Mouse (Mus musculus) forebrain, embryonic 14.5 days (tissue): ENCODE measurements around the gene Vwf. TPM values are rescaled to one million over a fixed set of nuclear protein-coding genes. Genes with fewer than 3 reads are reported as not detected.

Experiments
- ATAC-seq: fragments of 200-750 bp; cut with Nextera tagmentation; 2 replicates; pipeline ENCODE4 v1.8.0; 2017; ENCODE audit warnings: mild to moderate bottlenecking, moderate library complexity
- DNase-seq: peaks from one replicate; pipeline ENCODE4 v3.0.0-alpha.2; 2015; ENCODE audit warnings: low spot score
- H3K27ac ChIP-seq: fragments of 300-500 bp; sonication (generic); 2 replicates; pipeline ENCODE4 v1.5.1; 2014; ENCODE audit warnings: low read depth, mild to moderate bottlenecking, control low read depth, low read length, moderate library complexity
- H3K27me3 ChIP-seq: fragments of 300-500 bp; sonication (generic); replicated peaks from 2 replicates; pipeline ENCODE4 v1.6.1; 2014; ENCODE audit warnings: low read length, control low read depth, mixed read lengths; ENCODE audit not compliant: control insufficient read depth, insufficient read depth
- H3K36me3 ChIP-seq: fragments of 300-500 bp; sonication (generic); 2 replicates; pipeline ENCODE4 v1.6.1; 2014; ENCODE audit warnings: low read length, control low read depth; ENCODE audit not compliant: control insufficient read depth, insufficient read depth
- H3K4me1 ChIP-seq: fragments of 300-500 bp; sonication (generic); 2 replicates; pipeline ENCODE4 v1.6.1; 2014; ENCODE audit warnings: antibody characterized with exemption, low read length, control low read depth; ENCODE audit not compliant: control insufficient read depth, insufficient read depth
- H3K4me2 ChIP-seq: fragments of 300-500 bp; sonication (generic); 2 replicates; pipeline ENCODE4 v1.6.1; 2014; ENCODE audit warnings: mild to moderate bottlenecking, control low read depth, low read length
- H3K4me3 ChIP-seq: fragments of 300-500 bp; sonication (generic); 2 replicates; pipeline ENCODE4 v1.5.1; 2014; ENCODE audit warnings: low read depth, low read length, control low read depth
- H3K9ac ChIP-seq: fragments of 300-500 bp; sonication (generic); 2 replicates; pipeline ENCODE4 v1.6.1; 2014; ENCODE audit warnings: mild to moderate bottlenecking, low read length, control low read depth, moderate library complexity
- H3K9me3 ChIP-seq: fragments of 300-500 bp; sonication (generic); replicated peaks from 2 replicates; pipeline ENCODE4 v1.6.1; 2016; ENCODE audit warnings: low read length, control low read depth, mixed read lengths; ENCODE audit not compliant: control insufficient read depth
- WGBS: fragments of 180-500 bp; shearing (Covaris S2); extraction: QIAGEN DNeasy Blood & Tissue Kit; methylation state at CpG from one replicate; pipeline ENCODE4 v1.1.7; 2014; 5-methylcytosine and 5-hydroxymethylcytosine counted together
- polyA plus RNA-seq: library from polyadenylated mRNA; unstranded; fragments of >200 nt; fragmentation: Nextera tagmentation; extraction: Ambion mirVana; gene quantifications from 2 replicates; pipeline ENCODE4 v1.2.1, GENCODE M21; 2014

Vwf gene
- polyA plus RNA-seq, 1 experiment from 2014 or later, result 8.8 TPM

GRCm38 (mm10) chr6:125539423-125539822 is 7.2 kb upstream of the Vwf start:
- 76% methylated on average over 8 of the region's 8 CpGs for WGBS
- H3K27ac ChIP-seq, result no peak overlapping the region

DNA sequence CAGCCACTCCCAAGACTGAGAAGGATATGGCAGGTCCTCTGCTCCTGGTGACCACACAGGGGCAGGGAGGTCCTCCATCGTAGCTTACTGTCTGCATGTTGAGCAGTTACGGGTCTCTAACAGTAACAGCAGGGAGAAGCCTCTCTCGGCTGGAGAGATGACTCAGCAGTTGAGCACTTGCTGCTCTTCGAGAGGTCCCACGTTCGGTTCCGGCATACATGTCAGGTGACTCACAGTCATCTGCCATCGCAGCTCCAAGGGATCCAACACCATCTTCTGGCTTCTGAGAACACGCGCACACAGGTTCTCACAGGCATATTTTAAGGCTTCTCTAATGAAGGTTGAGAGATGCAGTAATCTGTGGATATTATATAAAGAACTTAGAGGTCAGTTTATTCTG is 6.4 kb upstream of the Vwf start:
- Histone ChIP-seq H3K4me2 (no peak overlapping the region), H3K36me3 (no peaks in the 10 kb centered on the region), H3K4me1 (no peaks in the 10 kb centered on the region), H3K9me3 (no peaks in the 10 kb centered on the region), H3K4me3 (no peak overlapping the region), H3K9ac (no peak overlapping the region), H3K27ac (no peak overlapping the region), H3K27me3 (no peaks in the 10 kb centered on the region)
- ATAC-seq, result no peak
- no peak for DNase-seq
- WGBS, result 91% methylated on average over 10 of the region's 10 CpGs

More at GRCm38 (mm10) chr6:125539423-125539822, 7.2 kb upstream of the Vwf start:
- ATAC-seq, result no peak
- Histone ChIP-seq H3K36me3 (no peaks in the 10 kb centered on the region), H3K9me3 (no peaks in the 10 kb centered on the region), H3K4me3 (no peak overlapping the region), H3K4me2 (no peak overlapping the region), H3K27me3 (no peaks in the 10 kb centered on the region), H3K9ac (no peak overlapping the region), H3K4me1 (no peaks in the 10 kb centered on the region)
- DNase-seq, result no peak

GRCm38 (mm10) chr6:125540826-125541225 is 5.7 kb upstream of the Vwf start:
- H3K4me3 ChIP-seq, result no peak overlapping the region
- H3K27me3 ChIP-seq, result no peaks in the 10 kb centered on the region
- H3K27ac ChIP-seq, result no peak overlapping the region
- no peaks in the 10 kb centered on the region for H3K9me3 ChIP-seq
- no peak overlapping the region for H3K9ac ChIP-seq
- ATAC-seq, result no peak
- 94% methylated on average over 6 of the region's 6 CpGs for WGBS
- no peak overlapping the region for H3K4me2 ChIP-seq
- no peak for DNase-seq
- no peaks in the 10 kb centered on the region for H3K4me1 ChIP-seq
- no peaks in the 10 kb centered on the region for H3K36me3 ChIP-seq

DNA sequence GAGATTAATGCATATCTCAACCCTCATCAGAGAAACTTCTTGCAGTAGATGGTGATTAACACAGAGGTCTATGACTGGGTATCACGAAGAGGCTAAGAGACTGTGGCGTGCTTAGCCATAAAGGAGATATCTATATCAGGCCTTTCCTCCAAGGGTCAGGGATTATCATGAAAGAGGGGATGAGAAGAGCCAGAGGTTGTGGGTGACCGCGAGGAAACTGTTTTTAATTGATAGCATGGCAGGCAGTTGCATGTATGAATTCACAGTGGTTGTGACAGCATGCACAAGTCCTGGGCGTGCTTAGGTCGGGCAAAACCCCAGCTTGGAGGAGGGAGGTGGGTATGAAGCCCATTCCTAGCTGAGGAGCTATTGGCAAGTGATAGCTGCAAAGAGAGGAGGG is 5.3 kb upstream of the Vwf start:
- no peak for DNase-seq
- Histone ChIP-seq H3K4me2 (no peak overlapping the region), H3K36me3 (no peaks in the 10 kb centered on the region), H3K9ac (no peak overlapping the region), H3K9me3 (no peaks in the 10 kb centered on the region), H3K27me3 (no peaks in the 10 kb centered on the region), H3K27ac (no peak overlapping the region), H3K4me1 (no peaks in the 10 kb centered on the region), H3K4me3 (no peak overlapping the region)
- WGBS, result 91% methylated on average over 6 of the region's 6 CpGs
- no peak for ATAC-seq

DNA sequence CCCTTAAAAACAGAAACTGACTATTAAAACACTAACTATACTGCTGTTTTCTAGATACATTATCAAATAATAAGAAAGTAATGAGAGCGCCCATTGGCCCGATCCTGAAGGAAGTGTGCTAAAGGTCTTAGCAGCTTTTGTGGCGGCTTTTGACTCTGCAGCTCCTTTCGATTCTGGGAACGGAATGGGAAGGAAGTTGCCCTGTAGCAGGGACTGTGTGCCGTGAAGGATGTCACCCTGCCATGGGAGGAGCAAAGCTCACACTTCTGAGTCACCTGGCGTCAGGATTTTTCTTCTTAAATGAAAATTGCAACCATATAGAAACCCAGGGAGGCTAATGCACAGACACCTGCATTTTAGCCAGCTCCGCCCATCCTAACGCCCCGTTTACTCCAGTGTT is 1.8 kb downstream of the Vwf start:
- no peak overlapping the region for H3K4me3 ChIP-seq
- H3K4me2 ChIP-seq, result no peak overlapping the region
- H3K9me3 ChIP-seq, result no peaks in the 10 kb centered on the region
- H3K4me1 ChIP-seq, result no peaks in the 10 kb centered on the region
- DNase-seq (no peak), ATAC-seq (no peak)
- no peaks in the 10 kb centered on the region for H3K27me3 ChIP-seq
- H3K36me3 ChIP-seq, result no peaks in the 10 kb centered on the region
- H3K27ac ChIP-seq, result no peak overlapping the region
- WGBS, result 82% methylated on average over 10 of the region's 10 CpGs
- H3K9ac ChIP-seq, result no peak overlapping the region

DNA sequence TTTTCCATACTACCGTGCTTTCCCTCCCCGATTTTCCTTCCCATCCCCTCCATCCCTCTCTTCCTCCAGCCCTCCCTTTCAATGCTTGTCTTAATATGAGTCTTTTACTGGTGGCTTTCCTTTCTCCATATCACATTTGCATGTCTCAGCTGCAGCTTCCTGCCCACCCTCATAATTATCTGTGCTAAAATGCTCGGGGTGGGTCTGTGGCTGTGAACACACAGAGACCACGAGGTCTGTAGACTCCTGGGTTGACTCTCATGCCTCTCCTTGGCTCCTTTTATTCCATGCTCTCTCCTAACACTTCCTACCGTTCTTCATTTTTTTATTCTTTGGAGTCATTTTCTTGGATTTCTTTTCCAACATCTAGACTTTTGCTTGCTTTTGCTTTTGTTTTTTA is 3.6 kb downstream of the Vwf start:
- 82% methylated on average over 5 of the region's 5 CpGs for WGBS
- no peak overlapping the region for H3K4me3 ChIP-seq
- DNase-seq (no peak), ATAC-seq (no peak)
- H3K4me1 ChIP-seq, result no peaks in the 10 kb centered on the region
- no peak overlapping the region for H3K27ac ChIP-seq
- H3K36me3 ChIP-seq, result no peaks in the 10 kb centered on the region
- no peak overlapping the region for H3K9ac ChIP-seq
- H3K27me3 ChIP-seq, result no peaks in the 10 kb centered on the region
- no peak overlapping the region for H3K4me2 ChIP-seq
- no peaks in the 10 kb centered on the region for H3K9me3 ChIP-seq

DNA sequence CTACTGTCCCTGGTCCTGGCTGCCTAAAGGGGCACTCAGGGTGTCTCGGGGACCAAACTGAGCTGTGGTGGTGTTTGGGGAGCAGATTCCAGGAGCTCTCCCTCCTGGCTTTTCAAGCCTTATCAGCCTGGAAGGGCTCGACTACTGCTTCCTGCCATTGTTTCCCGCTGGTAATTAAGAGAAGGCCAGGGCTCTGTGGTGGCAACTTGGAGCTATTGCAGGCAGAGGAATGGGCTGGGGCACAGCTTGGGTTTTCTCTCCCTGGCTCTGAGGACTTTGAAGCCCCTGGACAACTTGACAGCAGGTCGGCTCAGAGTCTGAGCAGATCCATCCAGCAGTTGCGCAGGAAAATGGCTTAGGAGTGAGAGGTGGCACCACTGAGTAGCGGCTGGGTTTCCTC is 6.2 kb downstream of the Vwf start:
- Histone ChIP-seq H3K27me3 (no peaks in the 10 kb centered on the region), H3K36me3 (no peaks in the 10 kb centered on the region), H3K9ac (no peak overlapping the region), H3K9me3 (no peaks in the 10 kb centered on the region), H3K4me1 (no peaks in the 10 kb centered on the region), H3K4me2 (no peak overlapping the region), H3K4me3 (no peak overlapping the region), H3K27ac (no peak overlapping the region)
- ATAC-seq (no peak), DNase-seq (no peak)
- WGBS, result 71% methylated on average over 6 of the region's 6 CpGs

- Histone ChIP-seq H3K9ac (no peak overlapping the region), H3K4me1 (no peaks in the 10 kb centered on the region), H3K27ac (no peak overlapping the region), H3K27me3 (no peaks in the 10 kb centered on the region), H3K9me3 (no peaks in the 10 kb centered on the region), H3K36me3 (no peaks in the 10 kb centered on the region), H3K4me2 (no peak overlapping the region), H3K4me3 (no peak overlapping the region)
- ATAC-seq, result no peak
- DNase-seq, result no peak
- WGBS, result 81% methylated on average over 4 of the region's 4 CpGs
Observed at GRCm38 (mm10) chr6:125553551-125553950, 7.0 kb downstream of the Vwf start.

DNA sequence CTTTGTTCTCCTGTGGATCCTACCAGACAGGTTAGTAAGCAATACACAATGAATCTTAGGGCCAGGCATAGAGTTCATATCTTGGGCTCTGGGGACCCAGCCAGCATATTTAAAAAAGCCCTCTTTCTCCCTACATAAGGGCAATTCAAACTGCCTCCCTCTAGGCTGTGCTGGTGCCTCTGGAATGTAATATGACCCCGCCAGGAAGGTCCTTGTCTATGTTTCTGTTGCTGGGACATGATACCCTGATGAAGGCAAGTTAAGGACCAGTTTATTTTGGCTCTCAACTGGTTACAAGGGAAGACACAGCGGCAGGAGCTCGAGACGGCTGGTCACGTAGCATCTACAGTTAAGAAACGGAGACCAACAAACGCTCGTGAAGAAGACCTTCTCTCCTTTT is 12.3 kb downstream of the Vwf start:
- H3K9me3 ChIP-seq, result no peaks in the 10 kb centered on the region
- ATAC-seq (no peak), DNase-seq (no peak)
- no peak overlapping the region for H3K4me2 ChIP-seq
- H3K9ac ChIP-seq, result no peak overlapping the region
- no peaks in the 10 kb centered on the region for H3K4me1 ChIP-seq
- H3K4me3 ChIP-seq, result no peak overlapping the region
- H3K36me3 ChIP-seq, result no peaks in the 10 kb centered on the region
- H3K27me3 ChIP-seq, result no peaks in the 10 kb centered on the region
- WGBS, result 90% methylated on average over 8 of the region's 8 CpGs
- no peak overlapping the region for H3K27ac ChIP-seq

- DNase-seq (no peak), ATAC-seq (no peak)
- H3K27me3 ChIP-seq, result no peaks in the 10 kb centered on the region
- no peaks in the 10 kb centered on the region for H3K36me3 ChIP-seq
- H3K9ac ChIP-seq, result no peak overlapping the region
- H3K9me3 ChIP-seq, result no peaks in the 10 kb centered on the region
- 78% methylated on average over 5 of the region's 5 CpGs for WGBS
- H3K4me1 ChIP-seq, result no peaks in the 10 kb centered on the region
- no peak overlapping the region for H3K4me3 ChIP-seq
- H3K27ac ChIP-seq, result no peak overlapping the region
- H3K4me2 ChIP-seq, result no peak overlapping the region
Observed at GRCm38 (mm10) chr6:125561031-125561430, 14.5 kb downstream of the Vwf start.
